Mouse (Mus musculus) C2C12 (cell line): ENCODE data around the gene Gucy2c.

ENCODE experiments used
- CEBPB ChIP-seq: IDR thresholded peaks from one replicate; pipeline ENCODE4 v1.6.1; 2011; ENCODE audit warnings: low read depth, mild to moderate bottlenecking, control low read depth, moderate library complexity
- CTCF ChIP-seq: IDR thresholded peaks from one replicate; pipeline ENCODE4 v1.5.1; 2011; ENCODE audit not compliant: control insufficient read depth, insufficient read depth, insufficient read length
- MYOD1 ChIP-seq: IDR thresholded peaks from one replicate; pipeline ENCODE4 v1.6.1; 2011; ENCODE audit warnings: low read depth; ENCODE audit not compliant: control insufficient read depth, insufficient read length
- USF1 ChIP-seq: IDR thresholded peaks from one replicate; pipeline ENCODE4 v1.6.1; 2011; ENCODE audit warnings: low read depth, mild to moderate bottlenecking, control low read depth, moderate library complexity

- no peak for TF ChIP-seq CTCF
- TF ChIP-seq USF1 = no peak
- no peak for TF ChIP-seq CEBPB
- no peak for TF ChIP-seq MYOD1
These were observed 26.5 kb upstream of the Gucy2c start, which contains the start of gene H2afj for GRCm38 (mm10) chr6:136808014-136808417.
